Mouse (Mus musculus): ENCODE data around the gene Mff. TPM values are rescaled to one million over a fixed set of nuclear protein-coding genes. Genes with fewer than 3 reads are reported as not detected.

Gene Mff
- polyA plus RNA-seq, 1 experiment from 2014 or later: 239 TPM

DNA sequence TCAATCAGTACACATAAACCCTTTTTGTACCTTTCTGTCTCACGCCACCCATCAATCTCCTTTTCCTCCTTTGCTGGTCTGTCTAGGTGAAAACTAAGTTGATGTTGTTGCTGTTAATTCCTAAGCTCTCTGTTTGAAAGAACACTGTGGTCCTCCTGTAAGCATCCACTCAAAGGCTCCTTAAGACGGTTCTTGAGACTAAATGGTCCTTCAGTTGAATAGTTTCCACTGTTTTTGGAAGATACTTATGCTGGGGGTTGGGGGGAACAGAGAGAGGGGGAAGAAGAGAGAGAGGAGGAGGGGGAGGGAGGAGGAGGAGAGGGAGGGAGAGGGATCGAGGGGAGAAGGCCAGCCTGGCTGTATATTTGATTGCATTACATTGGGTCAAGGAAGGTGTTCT lies 58.9 kb downstream of the Mff start:
- WGBS: 83% methylated on average over 3 of the region's 3 CpGs
- no peak overlapping the region for H3K27ac ChIP-seq (ENCODE audit: low read depth, low read length)
- no peaks in the 10 kb centered on the region for H3K36me3 ChIP-seq (ENCODE audit: control insufficient read depth, insufficient read depth, low read length)
- H3K4me1 ChIP-seq (ENCODE audit: control insufficient read depth, insufficient read depth, low read length): no peaks in the 10 kb centered on the region
- ATAC-seq (ENCODE audit: low FRiP score, low TSS enrichment): no peak
- no peak overlapping the region for H3K4me2 ChIP-seq (replicated peaks; ENCODE audit: low read depth, low read length)
- no peaks in the 10 kb centered on the region for H3K9me3 ChIP-seq (ENCODE audit: control insufficient read depth, low read length)
- no peak overlapping the region for H3K4me3 ChIP-seq (ENCODE audit: low read length)
- no peak overlapping the region for H3K9ac ChIP-seq (ENCODE audit: low read depth, low read length)
- no peaks in the 10 kb centered on the region for H3K27me3 ChIP-seq (ENCODE audit: control insufficient read depth, insufficient read depth, low read length)

DNA sequence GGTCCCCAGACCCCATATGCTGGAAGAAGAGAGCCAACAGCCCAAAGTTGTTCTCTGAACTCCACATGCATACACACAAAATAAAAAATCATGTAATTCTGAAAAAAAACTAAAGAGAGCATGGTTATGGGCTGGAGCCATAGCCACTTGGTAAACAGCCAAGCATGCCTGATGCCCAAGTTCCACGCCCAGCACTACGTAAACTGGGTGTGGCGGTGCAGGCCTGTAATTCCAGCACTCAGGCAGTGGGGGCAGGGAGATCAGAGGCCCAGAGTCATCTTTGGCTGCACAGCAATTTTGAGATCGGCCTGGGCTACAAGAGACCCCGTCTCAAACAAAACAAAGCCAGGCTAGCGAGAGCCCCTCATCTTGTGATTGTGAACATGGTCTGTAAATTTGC lies 60.9 kb downstream of the Mff start:
- 68% methylated on average over 6 of the region's 6 CpGs for WGBS
- H3K27me3 ChIP-seq (ENCODE audit: control insufficient read depth, insufficient read depth, low read length): no peaks in the 10 kb centered on the region
- H3K27ac ChIP-seq (ENCODE audit: low read depth, low read length): no peak overlapping the region
- H3K9me3 ChIP-seq (ENCODE audit: control insufficient read depth, low read length): no peaks in the 10 kb centered on the region
- no peak for ATAC-seq (ENCODE audit: low FRiP score, low TSS enrichment)
- H3K36me3 ChIP-seq (ENCODE audit: control insufficient read depth, insufficient read depth, low read length): no peaks in the 10 kb centered on the region
- H3K4me1 ChIP-seq (ENCODE audit: control insufficient read depth, insufficient read depth, low read length): no peaks in the 10 kb centered on the region
- no peak overlapping the region for H3K4me3 ChIP-seq (ENCODE audit: low read length)
- H3K9ac ChIP-seq (ENCODE audit: low read depth, low read length): no peak overlapping the region
- H3K4me2 ChIP-seq (replicated peaks; ENCODE audit: low read depth, low read length): no peak overlapping the region

DNA sequence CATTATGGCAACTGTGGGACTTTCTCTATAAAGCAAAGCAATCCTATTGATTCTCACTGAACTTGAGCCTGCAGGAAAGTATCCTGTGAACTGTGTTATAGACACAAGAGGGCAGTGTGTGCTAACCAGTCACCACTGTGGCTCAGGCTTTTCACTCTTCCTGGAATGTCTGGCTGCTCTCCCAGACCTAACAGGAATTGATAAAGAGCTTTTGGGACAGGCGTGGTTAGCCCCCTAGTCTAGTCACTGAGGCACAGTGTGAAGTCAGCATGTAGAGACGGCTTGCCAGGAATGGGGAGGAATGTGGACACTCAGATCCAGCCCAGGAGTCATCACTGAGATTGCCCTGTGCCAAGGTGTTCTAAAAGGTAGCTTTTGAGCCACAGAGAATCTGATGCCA lies 62.7 kb downstream of the Mff start:
- 10% methylated on average over 2 of the region's 2 CpGs for WGBS
- Histone ChIP-seq H3K27me3 (ENCODE audit: control insufficient read depth, insufficient read depth, low read length) (no peaks in the 10 kb centered on the region), H3K9me3 (ENCODE audit: control insufficient read depth, low read length) (no peaks in the 10 kb centered on the region), H3K9ac (ENCODE audit: low read depth, low read length) (no peak overlapping the region), H3K36me3 (ENCODE audit: control insufficient read depth, insufficient read depth, low read length) (no peaks in the 10 kb centered on the region), H3K4me1 (ENCODE audit: control insufficient read depth, insufficient read depth, low read length) (no peaks in the 10 kb centered on the region), H3K4me2 (replicated peaks; ENCODE audit: low read depth, low read length) (no peak overlapping the region), H3K27ac (ENCODE audit: low read depth, low read length) (no peak overlapping the region), H3K4me3 (ENCODE audit: low read length) (no peak overlapping the region)
- ATAC-seq (ENCODE audit: low FRiP score, low TSS enrichment): peak; percentile 85

DNA sequence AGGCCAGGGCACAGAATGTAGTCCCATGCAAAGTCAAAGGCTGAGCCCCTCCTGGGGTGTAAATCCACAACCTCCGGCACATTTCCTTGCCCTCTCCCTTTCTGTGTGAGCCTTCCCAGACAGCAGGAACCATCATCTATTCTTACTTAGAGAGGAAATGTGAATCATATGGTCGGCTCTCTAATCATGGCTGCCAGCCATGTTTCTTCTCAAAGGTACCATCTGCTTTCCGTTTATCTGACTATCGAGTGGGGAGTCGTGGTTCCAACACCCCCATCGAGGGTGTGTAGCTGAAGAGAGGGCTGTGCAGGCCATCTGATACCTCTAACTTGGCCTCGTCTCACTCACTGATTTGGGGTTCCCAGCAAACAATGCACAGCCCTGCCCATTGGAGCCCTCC lies 63.4 kb downstream of the Mff start:
- no peak overlapping the region for H3K4me3 ChIP-seq (ENCODE audit: low read length)
- no peaks in the 10 kb centered on the region for H3K36me3 ChIP-seq (ENCODE audit: control insufficient read depth, insufficient read depth, low read length)
- no peaks in the 10 kb centered on the region for H3K27me3 ChIP-seq (ENCODE audit: control insufficient read depth, insufficient read depth, low read length)
- 84% methylated on average over 7 of the region's 7 CpGs for WGBS
- ATAC-seq (ENCODE audit: low FRiP score, low TSS enrichment): no peak
- H3K27ac ChIP-seq (ENCODE audit: low read depth, low read length): no peak overlapping the region
- no peak overlapping the region for H3K4me2 ChIP-seq (replicated peaks; ENCODE audit: low read depth, low read length)
- no peaks in the 10 kb centered on the region for H3K9me3 ChIP-seq (ENCODE audit: control insufficient read depth, low read length)
- no peak overlapping the region for H3K9ac ChIP-seq (ENCODE audit: low read depth, low read length)
- H3K4me1 ChIP-seq (ENCODE audit: control insufficient read depth, insufficient read depth, low read length): no peaks in the 10 kb centered on the region

DNA sequence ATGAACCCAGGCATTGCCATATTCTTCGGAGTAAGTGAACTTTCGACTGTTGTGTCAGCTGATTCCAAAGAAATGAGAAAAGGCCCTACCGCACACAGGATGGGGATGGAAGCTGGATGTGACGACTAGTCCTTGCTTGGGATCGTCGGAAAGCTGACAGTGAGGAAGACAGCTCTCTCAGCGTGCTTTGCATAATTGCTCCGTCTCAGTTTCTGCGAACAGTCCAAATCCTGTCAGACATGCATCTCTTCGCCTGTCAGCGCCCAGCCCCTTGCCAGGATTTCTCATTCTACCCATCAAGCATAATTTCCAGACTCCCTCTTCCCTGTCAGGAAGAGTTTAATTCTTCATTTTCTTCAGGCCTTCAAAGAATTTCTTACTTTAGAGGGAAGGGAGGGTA lies 66.4 kb downstream of the Mff start:
- Histone ChIP-seq H3K9me3 (ENCODE audit: control insufficient read depth, low read length) (no peaks in the 10 kb centered on the region), H3K9ac (ENCODE audit: low read depth, low read length) (no peak overlapping the region), H3K36me3 (ENCODE audit: control insufficient read depth, insufficient read depth, low read length) (no peaks in the 10 kb centered on the region), H3K27me3 (ENCODE audit: control insufficient read depth, insufficient read depth, low read length) (no peaks in the 10 kb centered on the region), H3K4me3 (ENCODE audit: low read length) (no peak overlapping the region), H3K4me1 (ENCODE audit: control insufficient read depth, insufficient read depth, low read length) (no peaks in the 10 kb centered on the region; the same call in 1 of the 2 replicates), H3K4me2 (replicated peaks; ENCODE audit: low read depth, low read length) (no peak overlapping the region), H3K27ac (ENCODE audit: low read depth, low read length) (no peak overlapping the region)
- ATAC-seq (ENCODE audit: low FRiP score, low TSS enrichment): no peak
- 87% methylated on average over 11 of the region's 11 CpGs for WGBS

DNA sequence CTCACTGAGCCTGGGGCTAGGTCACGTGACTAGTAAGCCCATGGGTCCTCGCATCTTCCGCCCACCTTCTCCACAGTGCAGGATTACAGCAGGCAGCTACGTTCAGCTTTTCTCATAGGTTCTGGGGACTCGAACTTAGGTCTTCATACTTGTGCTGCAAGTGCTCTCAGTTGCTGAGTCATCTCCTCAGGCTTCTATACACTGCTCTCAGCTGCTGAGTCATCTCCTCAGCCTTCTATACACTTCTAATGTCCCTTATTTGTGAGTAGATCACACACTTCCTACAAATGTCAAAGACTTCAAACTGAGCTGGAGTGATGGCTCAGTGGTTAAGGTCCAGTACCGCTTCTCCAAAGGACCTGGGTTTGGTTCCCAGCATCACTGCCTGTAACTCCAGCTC lies 67.5 kb downstream of the Mff start:
- no peaks in the 10 kb centered on the region; the same call in 1 of the 2 replicates for H3K4me1 ChIP-seq (ENCODE audit: control insufficient read depth, insufficient read depth, low read length)
- ATAC-seq (ENCODE audit: low FRiP score, low TSS enrichment): no peak
- WGBS: 94% methylated on average over 6 of the region's 6 CpGs
- no peak overlapping the region for H3K9ac ChIP-seq (ENCODE audit: low read depth, low read length)
- H3K27ac ChIP-seq (ENCODE audit: low read depth, low read length): no peak overlapping the region
- H3K4me3 ChIP-seq (ENCODE audit: low read length): no peak overlapping the region
- no peaks in the 10 kb centered on the region for H3K27me3 ChIP-seq (ENCODE audit: control insufficient read depth, insufficient read depth, low read length)
- no peaks in the 10 kb centered on the region for H3K9me3 ChIP-seq (ENCODE audit: control insufficient read depth, low read length)
- no peaks in the 10 kb centered on the region for H3K36me3 ChIP-seq (ENCODE audit: control insufficient read depth, insufficient read depth, low read length)
- H3K4me2 ChIP-seq (replicated peaks; ENCODE audit: low read depth, low read length): no peak overlapping the region

DNA sequence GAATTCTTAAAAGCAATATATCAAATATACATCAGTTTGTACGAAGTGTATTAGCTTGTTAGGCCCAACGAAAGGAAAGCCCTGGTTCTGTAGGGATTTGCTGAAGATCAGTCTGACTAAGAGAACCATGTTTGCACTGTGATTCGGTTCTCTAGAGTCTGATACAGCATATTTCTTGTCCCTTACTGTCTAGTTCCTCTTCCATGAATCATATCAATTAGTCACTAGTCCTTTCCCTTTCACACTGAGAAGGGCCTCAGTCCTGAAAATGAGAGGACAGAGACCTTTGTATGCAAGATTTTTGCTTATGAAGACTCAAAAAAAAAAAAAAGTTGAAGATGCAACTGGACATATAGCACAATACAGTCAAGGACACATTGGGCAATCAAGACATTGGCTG lies 68.4 kb downstream of the Mff start:
- Histone ChIP-seq H3K27ac (ENCODE audit: low read depth, low read length) (no peak overlapping the region), H3K9ac (ENCODE audit: low read depth, low read length) (no peak overlapping the region), H3K9me3 (ENCODE audit: control insufficient read depth, low read length) (no peaks in the 10 kb centered on the region), H3K4me2 (replicated peaks; ENCODE audit: low read depth, low read length) (no peak overlapping the region), H3K4me1 (ENCODE audit: control insufficient read depth, insufficient read depth, low read length) (no peaks in the 10 kb centered on the region; the same call in 1 of the 2 replicates), H3K27me3 (ENCODE audit: control insufficient read depth, insufficient read depth, low read length) (no peaks in the 10 kb centered on the region), H3K4me3 (ENCODE audit: low read length) (no peak overlapping the region), H3K36me3 (ENCODE audit: control insufficient read depth, insufficient read depth, low read length) (no peaks in the 10 kb centered on the region)
- WGBS: 90% methylated on average over 3 of the region's 3 CpGs
- ATAC-seq (ENCODE audit: low FRiP score, low TSS enrichment): no peak

DNA sequence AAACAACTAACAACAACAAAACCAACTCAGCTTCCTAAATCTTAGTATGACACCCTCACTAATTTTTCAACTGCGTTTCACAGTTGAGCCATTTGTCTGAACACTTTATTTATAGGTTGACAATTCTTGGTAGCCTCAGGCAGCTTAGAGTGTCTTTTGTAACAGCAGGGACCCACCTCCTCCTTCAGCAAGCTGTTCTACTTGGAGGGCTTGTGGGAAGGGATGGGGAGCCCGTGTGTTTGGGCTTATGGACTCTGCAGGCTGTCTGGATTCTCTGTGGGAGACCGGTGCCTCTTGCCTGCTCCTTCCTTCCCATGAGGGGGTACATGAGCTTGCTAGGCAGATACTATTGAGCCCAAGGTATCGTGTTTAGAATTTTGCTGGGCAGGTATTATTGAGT lies 69.3 kb downstream of the Mff start:
- ATAC-seq (ENCODE audit: low FRiP score, low TSS enrichment): no peak
- H3K9me3 ChIP-seq (ENCODE audit: control insufficient read depth, low read length): no peaks in the 10 kb centered on the region
- no peak overlapping the region for H3K27ac ChIP-seq (ENCODE audit: low read depth, low read length)
- no peak overlapping the region for H3K4me2 ChIP-seq (replicated peaks; ENCODE audit: low read depth, low read length)
- H3K9ac ChIP-seq (ENCODE audit: low read depth, low read length): no peak overlapping the region
- no peaks in the 10 kb centered on the region; the same call in 1 of the 2 replicates for H3K4me1 ChIP-seq (ENCODE audit: control insufficient read depth, insufficient read depth, low read length)
- 69% methylated on average over 4 of the region's 4 CpGs for WGBS
- no peaks in the 10 kb centered on the region for H3K27me3 ChIP-seq (ENCODE audit: control insufficient read depth, insufficient read depth, low read length)
- no peaks in the 10 kb centered on the region for H3K36me3 ChIP-seq (ENCODE audit: control insufficient read depth, insufficient read depth, low read length)
- H3K4me3 ChIP-seq (ENCODE audit: low read length): no peak overlapping the region

DNA sequence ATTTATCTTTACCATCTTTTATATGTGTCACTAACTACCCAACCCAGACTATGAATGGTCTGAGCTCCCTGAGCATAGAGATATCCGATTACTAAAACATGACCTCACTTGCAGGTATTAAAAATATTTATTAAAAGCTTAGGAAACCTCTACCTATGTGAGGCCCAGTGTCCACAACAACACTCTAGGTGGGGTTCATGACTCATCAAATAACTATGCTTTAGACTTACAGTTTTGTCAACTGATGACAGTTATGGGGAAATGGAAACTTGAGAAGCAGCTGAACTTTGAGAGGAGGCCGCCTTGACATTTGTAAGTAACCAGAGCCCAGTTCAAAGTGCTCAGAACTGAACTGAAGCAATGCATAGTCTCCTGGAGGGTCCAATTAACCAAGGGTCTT lies 70.5 kb downstream of the Mff start:
- 0 out of 2 replicates have a peak, but pooled peaks have one; percentile 29 for ATAC-seq (ENCODE audit: low FRiP score, low TSS enrichment)
- H3K9ac ChIP-seq (ENCODE audit: low read depth, low read length): no peak overlapping the region
- no peaks in the 10 kb centered on the region for H3K27me3 ChIP-seq (ENCODE audit: control insufficient read depth, insufficient read depth, low read length)
- H3K9me3 ChIP-seq (ENCODE audit: control insufficient read depth, low read length): no peaks in the 10 kb centered on the region
- no peak overlapping the region for H3K4me3 ChIP-seq (ENCODE audit: low read length)
- no peak overlapping the region for H3K4me2 ChIP-seq (replicated peaks; ENCODE audit: low read depth, low read length)
- H3K36me3 ChIP-seq (ENCODE audit: control insufficient read depth, insufficient read depth, low read length): no peaks in the 10 kb centered on the region
- H3K27ac ChIP-seq (ENCODE audit: low read depth, low read length): no peak overlapping the region
- H3K4me1 ChIP-seq (ENCODE audit: control insufficient read depth, insufficient read depth, low read length): no peaks in the 10 kb centered on the region; the same call in 1 of the 2 replicates
- 57% methylated on average over 2 of the region's 2 CpGs for WGBS

All from kidney, embryonic 14.5 days (tissue).